Mouse (Mus musculus): Measurements from ENCODE around the gene Cldn4. TPM values are rescaled to one million over a fixed set of nuclear protein-coding genes. Genes with fewer than 3 reads are reported as not detected.
"Not testable (repeated sequence)": the region's sequence is repeated elsewhere in the genome, so short reads cannot be mapped to it uniquely, and the experiment has no call there.

Gene Cldn4
- total RNA-seq, 2 experiments from 2014 or later, result not detected

DNA sequence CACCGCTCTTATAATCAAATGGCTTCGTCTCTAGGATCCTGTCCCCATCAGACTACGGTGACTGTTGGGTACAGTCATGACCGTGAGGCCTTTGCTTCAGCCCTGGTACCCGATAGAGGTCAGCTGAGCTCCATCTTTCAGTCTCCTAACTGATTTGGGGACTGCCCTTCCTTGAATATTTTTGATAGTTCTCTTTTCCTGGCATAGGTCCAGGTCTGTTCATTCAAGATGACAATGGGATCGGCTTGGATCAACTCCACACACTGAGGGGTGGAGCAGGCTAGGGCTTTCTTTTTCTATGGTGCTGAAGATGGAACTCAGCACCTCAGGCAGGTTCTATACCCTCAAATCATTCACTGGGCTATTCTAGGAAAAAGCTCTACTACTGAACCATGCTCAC, 10.7 kb downstream of the Cldn4 start:
- TF ChIP-seq CTCF (IDR thresholded peaks at IDR 0.05), result no peak
- intact Hi-C loops (cut with DNase I), result no loop called here

DNA sequence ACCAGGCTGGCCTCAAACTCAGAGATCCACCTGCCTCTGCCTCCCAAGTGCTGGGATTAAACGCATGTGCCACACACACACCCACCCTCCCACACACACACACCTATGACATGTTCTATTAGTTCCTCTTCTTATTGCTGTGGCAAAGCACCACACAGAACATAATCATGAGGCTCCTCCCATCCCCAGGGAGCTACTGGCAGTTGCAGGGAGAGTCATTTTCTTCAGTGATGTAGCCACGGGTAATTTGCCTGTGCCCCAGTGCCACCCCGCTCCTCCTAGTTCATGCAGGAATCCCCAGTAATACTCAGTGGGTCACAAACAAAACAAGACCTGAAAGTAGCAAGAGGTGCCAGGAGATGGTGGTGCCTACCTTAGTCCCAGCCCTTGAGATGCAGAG, 12.1 kb downstream of the Cldn4 start:
- no peak for DNase-seq
- Histone ChIP-seq H3K4me3 (no peak overlapping the region), H3K27ac (no peak overlapping the region)
- intact Hi-C loops (cut with DNase I), result no loop called here
- no peak for TF ChIP-seq CTCF (IDR thresholded peaks at IDR 0.05)

More for the DNA sequence above, 10.7 kb downstream of the Cldn4 start:
- Histone ChIP-seq H3K27ac (no peak overlapping the region), H3K4me3 (no peak overlapping the region)
- no peak for DNase-seq

DNA sequence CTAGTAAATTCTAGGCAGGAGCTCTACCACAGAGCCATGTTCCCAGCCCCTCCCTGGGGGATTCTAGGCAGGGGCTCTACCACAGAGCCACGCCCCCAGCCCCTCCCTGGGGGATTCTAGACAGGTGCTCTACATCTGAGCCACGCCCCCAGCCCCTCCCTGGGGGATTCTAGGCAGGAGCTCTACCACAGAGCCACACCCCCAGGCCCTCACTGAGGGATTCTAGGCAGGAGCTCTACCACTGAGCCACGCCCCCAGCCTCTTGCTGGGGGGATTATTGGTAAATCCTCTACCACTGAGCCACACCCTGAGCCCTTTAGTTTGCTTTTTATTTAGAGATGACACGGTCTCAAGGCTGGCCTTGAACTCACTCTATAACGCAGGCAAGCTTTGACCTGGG, 13.0 kb downstream of the Cldn4 start:
- intact Hi-C loops (cut with DNase I), result loop anchor here (1.0 kb wide), 1 partner anchor 32 kb away; no protein-coding TSS in a partner anchor
- H3K4me3 ChIP-seq, result not testable (repeated sequence)

DNA sequence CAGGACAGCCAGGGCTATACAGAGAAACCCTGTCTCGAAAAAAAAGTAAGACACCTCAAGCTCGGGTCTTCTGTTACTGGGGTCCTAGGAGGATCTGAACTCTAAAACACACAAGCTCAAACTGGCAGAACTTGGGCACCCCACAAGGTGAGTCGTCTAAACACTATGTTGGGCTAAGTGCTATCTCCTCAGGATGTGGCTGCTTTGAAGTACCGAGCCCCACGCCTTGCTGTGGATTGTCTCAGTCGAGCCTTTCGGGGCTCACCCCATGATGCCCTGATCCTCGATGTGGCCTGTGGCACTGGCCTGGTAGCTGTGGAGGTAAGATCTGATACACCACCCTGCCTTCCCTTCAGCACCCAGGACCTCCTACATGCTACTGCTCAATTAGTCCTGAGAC, 13.5 kb downstream of the Cldn4 start:
- Histone ChIP-seq H3K27ac (no peak overlapping the region), H3K4me3 (no peak overlapping the region)
- no peak for TF ChIP-seq CTCF (IDR thresholded peaks at IDR 0.05)
- no peak for DNase-seq
- intact Hi-C loops (cut with DNase I), result loop anchor here (1.0 kb wide), 1 partner anchor 32 kb away; no protein-coding TSS in a partner anchor

More for the DNA sequence above, 13.0 kb downstream of the Cldn4 start:
- not testable (repeated sequence) for H3K27ac ChIP-seq, DNase-seq

DNA sequence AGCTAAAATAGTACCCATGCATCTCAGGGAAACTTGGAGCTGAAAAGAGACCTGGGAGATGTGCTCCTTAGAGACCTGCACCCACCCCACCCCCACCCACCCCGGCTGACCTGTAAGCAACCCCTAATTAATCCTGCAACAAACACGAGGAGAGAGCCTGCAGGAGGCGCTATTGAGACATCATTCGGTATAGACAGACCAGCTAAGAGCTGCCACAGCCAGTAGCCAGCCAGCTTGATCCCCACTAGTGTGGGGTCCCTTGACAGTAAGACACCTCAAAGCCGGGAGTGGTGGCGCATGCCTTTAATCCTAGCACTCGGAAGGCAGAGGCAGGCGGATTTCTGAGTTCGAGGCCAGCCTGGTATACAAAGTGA, 13.8 kb downstream of the Cldn4 start:
- H3K4me3 ChIP-seq, result peak overlapping the region; percentile 96
- intact Hi-C loops (cut with DNase I), result loop anchor here (1.0 kb wide), 1 partner anchor 32 kb away; no protein-coding TSS in a partner anchor
- TF ChIP-seq CTCF (IDR thresholded peaks at IDR 0.05), result peak; percentile 42
- H3K27ac ChIP-seq, result peak overlapping the region; percentile 91
- peak; percentile 70 for DNase-seq

DNA sequence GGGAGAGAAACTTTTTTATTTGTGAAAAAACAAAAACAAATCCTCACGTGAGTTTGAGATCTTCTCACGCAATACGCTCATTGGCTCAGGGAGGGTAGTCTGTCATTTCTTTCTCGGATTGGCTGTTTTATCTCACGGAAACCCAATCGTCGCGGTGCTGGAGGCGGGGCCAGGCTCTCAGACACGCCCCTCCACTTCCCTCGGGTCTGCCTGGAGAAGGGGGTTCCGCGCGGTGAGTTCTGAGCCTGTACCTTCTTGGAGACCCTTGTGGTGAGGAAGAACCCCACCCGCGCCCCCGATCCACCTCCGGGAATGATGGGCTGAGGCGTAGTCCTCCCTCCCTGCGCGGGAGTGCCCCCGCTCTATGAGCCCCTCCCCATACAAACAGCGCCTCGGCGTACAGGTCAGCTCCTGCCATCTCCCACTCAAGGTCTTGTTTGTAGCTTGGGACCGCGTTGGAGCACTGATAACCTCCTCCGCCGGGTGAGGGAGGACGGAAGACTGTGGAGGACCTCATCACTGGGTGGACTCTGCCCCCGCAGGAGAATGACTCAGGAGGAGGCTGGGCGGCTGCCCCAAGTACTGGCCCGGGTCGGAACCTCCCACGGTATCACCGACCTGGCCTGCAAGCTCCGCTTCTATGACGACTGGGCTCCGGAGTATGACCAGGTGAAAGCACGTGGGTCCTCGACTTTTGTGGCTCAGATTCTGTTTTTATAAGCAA, 14.4 kb downstream of the Cldn4 start, which contains the start of gene Mettl27:
Gene Mettl27, plus strand, starts transcription at position 190 of the 724 bp plus-strand sequence.
- peak within 1 kb of the TSS; percentile 91 for H3K27ac ChIP-seq
- intact Hi-C loops (cut with DNase I), result no loop called here
- peak within 1 kb of the TSS; percentile 96 for H3K4me3 ChIP-seq
- no peak for TF ChIP-seq CTCF (IDR thresholded peaks at IDR 0.05)
- DNase-seq, result peak; percentile 91

DNA sequence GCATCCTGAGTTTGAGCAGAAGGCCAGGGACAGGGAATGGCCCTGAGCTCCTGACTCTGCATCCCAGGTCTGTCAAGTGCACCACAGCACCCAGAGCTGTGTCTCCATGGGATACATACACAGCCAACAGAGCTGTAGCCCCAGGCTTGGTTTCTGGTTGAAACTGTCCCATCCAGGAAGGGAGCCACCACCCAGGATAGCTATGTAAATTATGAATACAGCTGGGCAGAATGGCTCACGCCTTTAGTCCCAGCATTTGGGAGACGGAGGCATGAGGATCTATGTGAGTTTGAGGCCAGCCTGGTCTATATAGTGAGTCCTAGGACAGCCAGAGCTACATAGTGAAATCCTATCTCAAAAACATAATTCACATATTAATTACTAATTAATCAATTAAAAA, 16.7 kb downstream of the Cldn4 start:
- H3K27ac ChIP-seq, result no peak overlapping the region
- intact Hi-C loops (cut with DNase I), result no loop called here
- DNase-seq, result no peak
- no peak for TF ChIP-seq CTCF (IDR thresholded peaks at IDR 0.05)
- no peak overlapping the region for H3K4me3 ChIP-seq

DNA sequence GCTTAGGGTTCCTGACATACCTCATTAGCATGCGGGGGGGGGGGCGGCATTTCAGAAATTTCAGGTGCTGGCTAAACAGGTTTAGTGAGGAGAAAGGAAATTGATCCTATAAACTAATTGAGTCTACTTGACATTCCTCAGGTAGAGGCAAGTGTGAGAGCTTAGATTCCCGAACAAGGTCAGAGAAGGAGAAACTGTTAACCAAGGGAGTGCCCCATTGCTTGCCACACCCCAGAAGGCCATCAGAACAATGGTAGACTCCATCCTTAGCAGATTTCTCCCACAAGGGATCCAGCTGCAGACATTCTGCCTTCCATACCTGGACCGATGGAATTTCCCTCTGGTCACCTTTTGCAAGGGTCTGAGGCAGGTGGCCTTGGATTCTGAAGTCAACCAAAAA, 20.0 kb downstream of the Cldn4 start:
- no peak for DNase-seq
- Histone ChIP-seq H3K27ac (no peak overlapping the region), H3K4me3 (no peak overlapping the region)
- intact Hi-C loops (cut with DNase I), result no loop called here
- no peak for TF ChIP-seq CTCF (IDR thresholded peaks at IDR 0.05)

DNA sequence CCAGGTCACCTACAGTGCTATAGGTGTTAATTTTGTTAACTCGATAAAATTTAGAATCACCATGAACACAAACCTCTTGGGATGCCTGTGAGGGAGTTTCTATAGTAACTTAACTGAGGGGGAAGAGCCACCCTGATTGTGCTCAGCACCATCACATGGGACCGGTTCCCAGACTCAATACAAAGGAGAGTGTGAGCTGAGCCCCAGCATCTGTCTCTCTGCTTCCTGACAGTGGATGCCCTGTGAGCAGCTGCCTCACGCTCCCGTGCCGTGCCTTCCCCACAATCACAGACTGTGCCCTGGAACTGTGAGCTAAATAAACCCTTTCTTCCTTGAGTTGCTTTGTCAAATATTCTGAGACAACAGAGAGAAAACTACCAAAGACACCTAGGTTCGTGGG, 23.6 kb downstream of the Cldn4 start:
- TF ChIP-seq CTCF (IDR thresholded peaks at IDR 0.05), result no peak
- H3K4me3 ChIP-seq, result no peak overlapping the region
- no peak for DNase-seq
- intact Hi-C loops (cut with DNase I), result no loop called here
- no peak overlapping the region for H3K27ac ChIP-seq

DNA sequence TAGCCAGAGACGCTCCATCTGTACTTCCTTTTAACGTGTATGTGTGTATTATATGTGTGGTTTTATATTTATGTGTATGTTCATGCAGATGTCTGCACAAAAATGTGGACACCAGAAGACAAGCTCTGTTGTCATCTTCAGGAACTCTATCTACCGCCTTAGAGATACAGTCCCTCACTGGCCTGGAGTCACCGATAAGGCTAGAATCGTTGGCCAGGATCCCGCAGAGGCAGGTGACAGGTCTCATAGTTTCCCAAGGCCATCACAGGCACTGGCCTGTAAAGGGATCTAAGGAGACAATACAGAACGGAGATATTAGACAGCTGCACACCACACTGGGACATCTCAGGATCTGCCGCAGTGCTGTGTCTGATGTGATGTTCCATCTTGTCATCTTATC, 25.6 kb downstream of the Cldn4 start:
- Histone ChIP-seq H3K27ac (no peak overlapping the region), H3K4me3 (no peak overlapping the region)
- TF ChIP-seq CTCF (IDR thresholded peaks at IDR 0.05), result no peak
- no peak for DNase-seq
- intact Hi-C loops (cut with DNase I), result no loop called here

DNA sequence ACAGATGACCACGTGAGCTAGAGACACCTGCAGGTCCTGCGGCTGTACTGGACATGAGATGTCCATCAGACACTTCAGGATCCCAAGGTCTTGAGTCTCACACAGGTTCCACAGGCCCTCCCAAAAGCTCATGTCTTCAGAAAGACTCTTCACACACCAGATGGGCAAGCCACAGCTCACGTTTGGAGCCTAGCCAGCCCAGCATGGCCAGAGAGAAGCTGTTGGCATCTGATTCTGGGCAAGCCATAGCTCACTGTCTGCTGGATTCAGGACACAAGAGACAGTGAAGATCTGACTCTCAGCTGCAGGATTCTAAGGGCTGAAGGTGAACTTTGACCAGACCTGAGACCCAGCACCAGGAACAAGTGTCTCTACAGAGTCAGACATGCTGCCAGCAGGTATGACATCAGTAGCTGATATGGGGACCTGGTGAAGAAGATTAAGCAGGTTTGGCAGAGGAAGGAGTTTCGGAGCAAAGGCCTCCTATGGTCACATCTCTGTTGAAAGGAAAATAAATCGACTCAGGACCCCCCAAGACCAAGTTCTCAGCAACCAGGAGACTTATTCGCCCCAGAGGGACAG, 26.5 kb downstream of the Cldn4 start:
- DNase-seq, result no peak
- Histone ChIP-seq H3K4me3 (no peak overlapping the region), H3K27ac (no peak overlapping the region)
- intact Hi-C loops (cut with DNase I), result no loop called here
- TF ChIP-seq CTCF (IDR thresholded peaks at IDR 0.05), result no peak

DNA sequence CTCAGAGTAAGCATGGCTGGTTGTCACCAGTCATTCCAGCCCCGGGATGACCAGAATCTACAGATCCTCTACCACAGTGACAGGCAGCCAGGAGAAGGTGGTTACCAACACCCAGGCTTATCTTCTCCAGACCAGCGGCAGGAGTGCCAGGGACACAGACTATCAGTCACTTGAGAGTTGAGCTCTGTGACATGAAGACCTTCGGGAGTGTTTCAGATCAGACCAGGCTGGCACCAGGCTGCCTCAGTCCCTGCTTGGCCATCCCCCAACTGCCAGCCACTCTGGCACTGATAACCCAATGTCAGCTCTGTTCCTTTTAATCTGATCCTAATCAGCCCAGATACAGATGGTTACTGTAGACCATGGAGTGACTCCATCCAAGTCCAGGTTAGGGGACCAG, 27.6 kb downstream of the Cldn4 start:
- no peak for DNase-seq
- no peak for TF ChIP-seq CTCF (IDR thresholded peaks at IDR 0.05)
- Histone ChIP-seq H3K4me3 (no peak overlapping the region), H3K27ac (no peak overlapping the region)
- intact Hi-C loops (cut with DNase I), result no loop called here

DNA sequence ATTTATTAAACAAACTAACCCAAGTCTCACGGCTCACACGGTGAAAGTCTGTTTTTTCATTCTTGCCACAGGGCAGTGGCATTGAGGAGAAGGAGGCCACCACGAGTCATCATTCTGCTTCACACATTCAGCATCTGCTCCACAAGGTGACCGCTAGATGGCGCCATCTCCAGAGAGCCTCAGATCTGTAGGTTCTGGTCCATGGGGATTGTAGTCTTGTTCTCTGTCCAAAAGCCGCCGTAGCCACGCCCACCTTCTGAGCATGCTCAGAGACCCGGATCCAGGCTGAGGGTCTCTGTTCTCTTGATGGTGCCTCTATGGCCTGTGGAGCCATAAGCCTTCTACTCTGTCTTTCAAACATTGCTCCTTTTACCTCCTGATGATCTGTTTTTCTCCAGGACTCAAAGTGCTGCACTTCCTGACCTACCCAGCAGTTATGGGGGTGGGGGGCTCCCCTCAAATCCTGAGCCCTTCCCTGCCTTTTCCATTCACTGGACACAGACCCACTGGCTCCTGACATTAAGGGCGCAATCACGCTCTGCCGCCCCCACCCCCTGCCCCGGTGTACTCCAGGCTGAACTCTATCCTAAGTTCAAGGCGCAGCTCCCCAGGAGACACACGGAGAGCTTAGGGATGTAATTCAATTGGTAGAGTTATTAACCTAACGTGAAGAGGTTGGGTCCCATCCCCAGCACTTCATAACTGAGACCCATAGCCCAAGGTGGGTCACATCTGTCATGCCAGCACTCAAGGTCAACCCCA, 28.5 kb downstream of the Cldn4 start:
- peak; percentile 70 for DNase-seq
- peak; percentile 76 for TF ChIP-seq CTCF (IDR thresholded peaks at IDR 0.05)
- H3K4me3 ChIP-seq, result no peak overlapping the region
- intact Hi-C loops (cut with DNase I), result no loop called here
- H3K27ac ChIP-seq, result no peak overlapping the region

All from gastrocnemius, adult 2 months (tissue).